Mouse (Mus musculus): ENCODE measurements around the gene Rabac1. TPM values are rescaled to one million over a fixed set of nuclear protein-coding genes. Genes with fewer than 3 reads are reported as not detected.
A peak's percentile ranks its signal among the peaks of the same experiment; 100 is the strongest.

The Rabac1 gene
- polyA plus RNA-seq, 1 experiment from 2014 or later = 220 TPM

DNA sequence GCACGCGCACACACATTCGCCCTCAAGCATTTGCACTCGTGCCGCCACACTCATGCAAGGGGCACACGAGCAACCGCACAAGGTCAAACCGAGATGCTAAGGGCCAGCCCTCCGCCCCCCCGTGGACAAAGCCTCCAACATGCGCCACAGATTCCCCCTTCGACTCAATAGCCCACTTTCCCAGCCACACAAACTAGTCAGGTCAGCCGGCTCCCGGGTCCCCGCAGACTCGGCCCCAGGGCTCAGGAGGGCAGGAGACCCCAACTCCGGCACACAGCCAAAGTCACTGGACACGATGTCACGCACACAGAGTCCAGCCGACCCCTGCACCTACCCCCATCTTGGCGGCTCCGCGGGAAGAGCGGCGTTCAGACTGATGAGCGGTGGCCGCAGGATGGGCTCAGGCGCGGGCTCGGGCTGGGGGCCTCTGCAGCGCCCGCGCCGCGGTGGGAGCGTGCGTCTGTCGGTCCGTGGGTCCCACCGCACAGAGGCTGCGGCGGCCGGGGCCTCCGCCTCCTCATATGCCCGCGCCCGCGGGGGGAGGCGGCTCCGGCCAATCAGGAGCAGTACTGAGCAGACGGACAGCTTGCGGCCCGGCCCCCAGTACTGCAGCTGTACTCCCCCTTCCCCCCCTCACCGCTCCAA lies 33.0 kb upstream of the Rabac1 start, which contains the start of gene Atp1a3:
TSS of gene Atp1a3 (minus strand) at position 538 of the 645 bp plus-strand sequence.
- Histone ChIP-seq H3K9ac (replicated peaks; ENCODE audit: low read depth, low read length) (peak within 1 kb of the TSS; percentile 88), H3K4me1 (replicated peaks; ENCODE audit: control insufficient read depth, insufficient read depth, low read length) (peaks cover 65% of the 10 kb centered on the region), H3K27me3 (replicated peaks; ENCODE audit: control insufficient read depth, insufficient read depth, low read length) (no peaks in the 10 kb centered on the region), H3K36me3 (ENCODE audit: control insufficient read depth, insufficient read depth) (peaks cover under 1% of the 10 kb centered on the region; the same call in 1 of the 2 replicates), H3K9me3 (ENCODE audit: control insufficient read depth, low read length) (no peaks in the 10 kb centered on the region), H3K27ac (ENCODE audit: low read length) (peak within 1 kb of the TSS; percentile 96), H3K4me3 (replicated peaks; ENCODE audit: low read length) (peak within 1 kb of the TSS; percentile 75), H3K4me2 (ENCODE audit: low read length) (peak within 1 kb of the TSS; percentile 82)
- peak; percentile 87 for ATAC-seq
- WGBS = under 1% methylated on average over 48 of the region's 54 CpGs

DNA sequence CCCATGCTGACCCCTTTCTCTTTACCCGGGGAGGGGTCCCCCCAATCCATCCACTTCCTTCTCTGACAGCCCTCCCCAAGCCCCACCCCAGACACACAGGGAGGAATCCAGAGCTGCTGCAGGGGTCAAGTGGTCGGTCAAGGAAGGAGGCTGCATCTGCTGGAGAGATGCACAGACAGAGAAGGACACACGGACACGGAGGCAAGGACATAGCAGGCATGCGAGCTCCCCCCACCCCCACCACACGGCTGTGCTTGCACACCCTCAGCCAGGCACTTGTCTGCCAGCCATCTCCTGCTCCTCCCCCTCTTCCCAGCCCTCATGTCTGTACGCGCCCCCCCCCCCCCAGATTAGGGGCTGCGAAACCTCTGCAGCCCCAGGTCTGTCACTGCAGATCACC lies 32.3 kb upstream of the Rabac1 start:
- H3K36me3 ChIP-seq (ENCODE audit: control insufficient read depth, insufficient read depth) = peaks cover 7% of the 10 kb centered on the region
- H3K4me2 ChIP-seq (ENCODE audit: low read length) = peak overlapping the region; percentile 82
- H3K27me3 ChIP-seq (replicated peaks; ENCODE audit: control insufficient read depth, insufficient read depth, low read length) = no peaks in the 10 kb centered on the region
- peak overlapping the region; percentile 75 for H3K4me3 ChIP-seq (replicated peaks; ENCODE audit: low read length)
- no peaks in the 10 kb centered on the region for H3K9me3 ChIP-seq (ENCODE audit: control insufficient read depth, low read length)
- peaks cover 58% of the 10 kb centered on the region for H3K4me1 ChIP-seq (replicated peaks; ENCODE audit: control insufficient read depth, insufficient read depth, low read length)
- ATAC-seq = no peak
- peak overlapping the region; percentile 88 for H3K9ac ChIP-seq (replicated peaks; ENCODE audit: low read depth, low read length)
- WGBS = 40% methylated on average over 5 of the region's 9 CpGs
- H3K27ac ChIP-seq (ENCODE audit: low read length) = peak overlapping the region; percentile 96

DNA sequence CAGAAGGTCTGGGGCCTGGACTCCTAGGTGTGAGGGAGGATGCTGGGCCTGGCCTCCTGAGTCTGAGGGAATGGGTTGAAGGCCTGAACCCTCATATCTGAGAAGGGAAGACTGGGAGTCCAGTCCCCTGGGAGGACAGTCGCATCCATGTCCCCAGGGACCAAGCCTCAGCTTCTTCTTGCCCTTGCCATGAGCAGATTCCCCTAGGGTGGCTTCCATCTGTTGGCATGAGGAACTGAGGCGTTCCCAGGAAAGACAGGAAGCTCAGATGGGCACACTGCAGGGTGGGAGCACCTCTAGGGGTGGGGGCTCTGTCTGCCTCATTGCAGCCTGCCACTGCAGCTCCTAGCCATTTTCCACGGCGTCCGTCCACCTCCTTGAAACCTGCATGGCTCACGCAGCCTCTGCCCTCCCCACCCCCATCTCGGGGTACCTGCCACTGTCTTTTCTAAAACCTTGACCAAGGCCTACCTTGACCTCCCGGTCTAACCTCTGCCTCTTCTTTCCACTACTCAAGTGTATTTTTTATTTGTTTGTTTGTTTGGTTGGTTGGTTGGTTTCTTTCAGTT lies 31.4 kb upstream of the Rabac1 start:
- peak overlapping the region; percentile 82 for H3K4me2 ChIP-seq (ENCODE audit: low read length)
- H3K9ac ChIP-seq (replicated peaks; ENCODE audit: low read depth, low read length) = peak overlapping the region; percentile 56
- H3K36me3 ChIP-seq (ENCODE audit: control insufficient read depth, insufficient read depth) = peaks cover 8% of the 10 kb centered on the region
- no peaks in the 10 kb centered on the region for H3K27me3 ChIP-seq (replicated peaks; ENCODE audit: control insufficient read depth, insufficient read depth, low read length)
- WGBS = 85% methylated on average over 8 of the region's 8 CpGs
- ATAC-seq = no peak
- peaks cover 49% of the 10 kb centered on the region for H3K4me1 ChIP-seq (replicated peaks; ENCODE audit: control insufficient read depth, insufficient read depth, low read length)
- no peaks in the 10 kb centered on the region for H3K9me3 ChIP-seq (ENCODE audit: control insufficient read depth, low read length)
- no peak overlapping the region for H3K27ac ChIP-seq (ENCODE audit: low read length)
- H3K4me3 ChIP-seq (replicated peaks; ENCODE audit: low read length) = peak overlapping the region; percentile 75

DNA sequence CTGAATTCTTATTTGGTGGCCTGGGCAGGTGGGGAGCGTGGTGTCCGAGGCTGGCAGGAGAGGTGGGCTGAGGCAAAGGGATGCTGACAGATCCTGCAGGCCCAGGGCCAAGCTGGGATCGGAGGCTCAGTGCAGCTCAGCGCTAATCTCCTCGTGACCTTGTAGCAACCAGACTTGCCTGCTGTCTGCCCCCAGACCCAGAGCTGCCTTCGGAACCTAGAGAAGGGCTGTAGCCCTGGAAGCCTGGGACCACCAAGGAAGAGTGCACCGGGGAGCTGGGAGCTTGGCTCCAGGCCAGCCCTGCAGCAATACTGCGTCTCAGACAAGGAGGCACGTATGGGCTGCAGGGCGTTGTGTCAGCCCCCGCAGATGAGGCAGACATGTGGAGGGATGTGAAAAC lies 30.7 kb upstream of the Rabac1 start:
- no peak for ATAC-seq
- WGBS = 24% methylated on average over 11 of the region's 11 CpGs
- Histone ChIP-seq H3K9ac (replicated peaks; ENCODE audit: low read depth, low read length) (peak overlapping the region; percentile 56), H3K4me2 (ENCODE audit: low read length) (peak overlapping the region; percentile 82), H3K4me1 (replicated peaks; ENCODE audit: control insufficient read depth, insufficient read depth, low read length) (peaks cover 43% of the 10 kb centered on the region), H3K27ac (ENCODE audit: low read length) (no peak overlapping the region), H3K4me3 (replicated peaks; ENCODE audit: low read length) (peak overlapping the region; percentile 75), H3K36me3 (ENCODE audit: control insufficient read depth, insufficient read depth) (peaks cover 11% of the 10 kb centered on the region), H3K27me3 (replicated peaks; ENCODE audit: control insufficient read depth, insufficient read depth, low read length) (no peaks in the 10 kb centered on the region), H3K9me3 (ENCODE audit: control insufficient read depth, low read length) (no peaks in the 10 kb centered on the region)

DNA sequence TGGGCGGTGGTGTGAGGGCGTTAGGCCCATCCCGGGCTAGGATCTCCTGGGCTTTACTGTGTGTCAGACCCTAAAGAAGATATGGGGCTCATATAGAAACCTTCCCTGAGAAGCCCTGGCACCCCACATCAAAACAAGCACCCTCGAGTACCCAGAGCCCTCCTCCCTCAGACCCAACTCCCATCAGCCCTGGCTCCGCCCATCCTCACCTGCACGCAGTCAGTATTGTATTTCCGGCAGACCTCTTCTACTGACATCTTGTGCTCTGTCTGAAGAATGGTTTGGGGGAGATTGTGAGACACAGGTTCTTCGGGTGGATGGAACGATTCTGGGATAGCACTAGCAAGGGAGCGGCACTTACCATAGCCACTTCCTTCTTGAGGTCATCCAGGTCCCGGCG lies 28.2 kb upstream of the Rabac1 start:
- H3K4me1 ChIP-seq (replicated peaks; ENCODE audit: control insufficient read depth, insufficient read depth, low read length) = peaks cover 17% of the 10 kb centered on the region
- H3K27me3 ChIP-seq (replicated peaks; ENCODE audit: control insufficient read depth, insufficient read depth, low read length) = no peaks in the 10 kb centered on the region
- peaks cover 18% of the 10 kb centered on the region for H3K36me3 ChIP-seq (ENCODE audit: control insufficient read depth, insufficient read depth)
- 77% methylated on average over 12 of the region's 12 CpGs for WGBS
- ATAC-seq = no peak
- H3K4me2 ChIP-seq (ENCODE audit: low read length) = no peak overlapping the region
- H3K4me3 ChIP-seq (replicated peaks; ENCODE audit: low read length) = no peak overlapping the region
- H3K27ac ChIP-seq (ENCODE audit: low read length) = no peak overlapping the region
- H3K9me3 ChIP-seq (ENCODE audit: control insufficient read depth, low read length) = no peaks in the 10 kb centered on the region
- H3K9ac ChIP-seq (replicated peaks; ENCODE audit: low read depth, low read length) = no peak overlapping the region

DNA sequence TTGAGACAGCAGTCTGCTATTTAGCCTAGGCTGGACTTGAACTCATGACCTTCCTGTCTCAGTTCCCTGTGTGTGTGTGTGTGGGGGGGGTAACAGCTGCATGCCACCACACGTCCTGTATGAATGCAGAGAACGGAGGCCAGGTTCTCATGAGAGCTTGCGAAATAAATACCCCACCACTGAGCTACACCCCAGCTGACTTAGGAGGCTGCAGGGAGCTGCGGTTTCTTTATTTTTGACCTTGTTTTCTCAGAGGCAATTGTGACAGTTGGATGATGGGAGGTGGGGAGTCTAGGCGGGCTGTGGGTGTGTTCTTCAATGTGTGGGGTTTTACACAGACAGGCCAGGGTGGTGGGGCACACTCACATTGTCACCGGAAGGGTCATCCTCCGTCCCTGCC lies 27.7 kb upstream of the Rabac1 start:
- Histone ChIP-seq H3K27me3 (replicated peaks; ENCODE audit: control insufficient read depth, insufficient read depth, low read length) (no peaks in the 10 kb centered on the region), H3K36me3 (ENCODE audit: control insufficient read depth, insufficient read depth) (peaks cover 18% of the 10 kb centered on the region), H3K27ac (ENCODE audit: low read length) (no peak overlapping the region), H3K4me3 (replicated peaks; ENCODE audit: low read length) (no peak overlapping the region), H3K9ac (replicated peaks; ENCODE audit: low read depth, low read length) (no peak overlapping the region), H3K4me1 (replicated peaks; ENCODE audit: control insufficient read depth, insufficient read depth, low read length) (peaks cover 17% of the 10 kb centered on the region), H3K4me2 (ENCODE audit: low read length) (no peak overlapping the region), H3K9me3 (ENCODE audit: control insufficient read depth, low read length) (no peaks in the 10 kb centered on the region)
- no peak for ATAC-seq
- 80% methylated on average over 7 of the region's 7 CpGs for WGBS

DNA sequence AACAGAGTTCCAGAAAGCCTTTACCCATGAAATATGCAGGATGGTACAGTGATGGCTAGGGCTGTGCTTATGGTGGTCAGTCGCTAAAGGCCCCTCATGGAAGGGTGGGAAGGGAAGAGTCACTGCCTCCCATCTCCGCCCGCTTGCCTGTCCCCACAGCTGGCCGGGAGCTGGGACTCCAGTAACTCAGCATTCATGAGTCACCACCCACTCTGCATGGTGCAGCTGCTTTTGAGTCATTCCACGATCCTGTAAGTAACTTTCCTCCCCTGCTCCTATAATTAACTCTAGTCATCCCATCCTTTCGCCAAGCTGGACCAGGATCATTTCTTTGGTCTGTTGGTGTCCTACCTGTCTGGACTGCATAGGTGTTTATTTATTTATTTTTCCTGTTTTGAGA lies 20.5 kb upstream of the Rabac1 start:
- H3K4me2 ChIP-seq (ENCODE audit: low read length) = no peak overlapping the region
- H3K9me3 ChIP-seq (ENCODE audit: control insufficient read depth, low read length) = no peaks in the 10 kb centered on the region
- no peaks in the 10 kb centered on the region for H3K4me1 ChIP-seq (replicated peaks; ENCODE audit: control insufficient read depth, insufficient read depth, low read length)
- H3K9ac ChIP-seq (replicated peaks; ENCODE audit: low read depth, low read length) = no peak overlapping the region
- no peak overlapping the region for H3K4me3 ChIP-seq (replicated peaks; ENCODE audit: low read length)
- WGBS = 78% methylated on average over 6 of the region's 6 CpGs
- no peaks in the 10 kb centered on the region for H3K27me3 ChIP-seq (replicated peaks; ENCODE audit: control insufficient read depth, insufficient read depth, low read length)
- no peak overlapping the region for H3K27ac ChIP-seq (ENCODE audit: low read length)
- peaks cover 39% of the 10 kb centered on the region for H3K36me3 ChIP-seq (ENCODE audit: control insufficient read depth, insufficient read depth)
- no peak for ATAC-seq

DNA sequence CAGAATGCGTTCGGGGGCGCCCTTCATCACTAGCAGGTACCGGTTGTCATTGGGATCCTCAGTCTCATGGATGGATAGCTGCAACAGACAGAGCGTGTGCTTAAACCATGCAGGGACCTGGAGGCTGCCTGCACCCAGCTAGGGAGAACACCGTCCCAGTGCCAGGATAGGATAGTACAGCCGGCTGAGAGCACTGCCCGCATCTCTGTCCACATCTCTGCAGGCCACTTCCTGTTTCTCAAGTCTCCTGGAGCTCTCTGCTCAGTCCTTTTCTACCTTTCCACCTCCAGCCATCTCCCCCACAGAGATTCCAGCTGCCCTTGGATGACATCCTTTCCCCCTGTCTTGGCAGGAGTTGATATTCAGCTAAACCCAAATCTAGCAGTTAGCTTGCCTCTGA lies 17.9 kb upstream of the Rabac1 start:
- H3K36me3 ChIP-seq (ENCODE audit: control insufficient read depth, insufficient read depth) = peaks cover 41% of the 10 kb centered on the region
- WGBS = 75% methylated on average over 8 of the region's 8 CpGs
- H3K4me1 ChIP-seq (replicated peaks; ENCODE audit: control insufficient read depth, insufficient read depth, low read length) = no peaks in the 10 kb centered on the region
- no peaks in the 10 kb centered on the region for H3K9me3 ChIP-seq (ENCODE audit: control insufficient read depth, low read length)
- no peak overlapping the region for H3K9ac ChIP-seq (replicated peaks; ENCODE audit: low read depth, low read length)
- H3K4me2 ChIP-seq (ENCODE audit: low read length) = no peak overlapping the region
- no peak overlapping the region for H3K4me3 ChIP-seq (replicated peaks; ENCODE audit: low read length)
- no peak overlapping the region for H3K27ac ChIP-seq (ENCODE audit: low read length)
- H3K27me3 ChIP-seq (replicated peaks; ENCODE audit: control insufficient read depth, insufficient read depth, low read length) = no peaks in the 10 kb centered on the region
- no peak for ATAC-seq

DNA sequence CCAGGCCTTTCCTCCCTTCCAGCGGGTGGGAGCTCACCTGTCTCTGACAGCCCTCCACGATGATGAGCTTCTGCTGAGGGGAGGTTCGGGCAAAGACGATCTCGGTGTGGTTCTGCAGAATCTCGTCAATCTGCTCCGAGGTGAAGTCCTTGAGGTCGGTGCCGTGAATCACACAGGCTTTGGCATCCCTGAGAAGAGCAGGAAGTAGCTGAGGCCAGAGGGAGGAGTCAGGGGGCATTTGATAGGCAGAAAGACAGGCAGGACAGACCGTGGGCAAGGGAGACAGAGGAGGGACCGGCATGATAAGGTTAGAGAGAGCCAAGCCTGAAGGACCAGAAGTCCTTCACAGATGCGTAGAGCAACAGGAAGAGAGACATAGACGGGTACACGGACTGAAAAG lies 15.4 kb upstream of the Rabac1 start:
- no peak for ATAC-seq
- Histone ChIP-seq H3K36me3 (ENCODE audit: control insufficient read depth, insufficient read depth) (peaks cover 42% of the 10 kb centered on the region), H3K27me3 (replicated peaks; ENCODE audit: control insufficient read depth, insufficient read depth, low read length) (no peaks in the 10 kb centered on the region), H3K4me3 (replicated peaks; ENCODE audit: low read length) (no peak overlapping the region), H3K27ac (ENCODE audit: low read length) (no peak overlapping the region), H3K4me1 (replicated peaks; ENCODE audit: control insufficient read depth, insufficient read depth, low read length) (no peaks in the 10 kb centered on the region), H3K4me2 (ENCODE audit: low read length) (no peak overlapping the region), H3K9ac (replicated peaks; ENCODE audit: low read depth, low read length) (no peak overlapping the region), H3K9me3 (ENCODE audit: control insufficient read depth, low read length) (no peaks in the 10 kb centered on the region; the same call in 1 of the 2 replicates)
- 89% methylated on average over 14 of the region's 14 CpGs for WGBS
